Mouse (Mus musculus) lung, postnatal 0 days (tissue): ENCODE measurements at regions not wholly inside any gene's neighbourhood (a gene's known extent, or its start where the extent isn't known, plus 50 kb on each side); places are given as distances from the start of the nearest gene placed in this dataset.

Experiments used
- CTCF ChIP-seq: IDR thresholded peaks from 2 replicates; pipeline ENCODE4 v1.5.1; 2016; ENCODE audit warnings: antibody characterized with exemption, mild to moderate bottlenecking
- EP300 ChIP-seq: IDR thresholded peaks from 2 replicates; pipeline ENCODE4 v1.6.1; 2016; ENCODE audit warnings: antibody characterized with exemption, mild to moderate bottlenecking, control low read depth

GRCm38 (mm10) chr13:52362266-52362665 lies 168.8 kb downstream of the Diras2 start:
- no peak for TF ChIP-seq CTCF
- no peak for TF ChIP-seq EP300
